Mouse (Mus musculus) embryonic fibroblast, embryonic 13.5 days (primary cell): Measurements from ENCODE around the gene Susd2.

Experiments used
- CTCF ChIP-seq: IDR thresholded peaks from 2 replicates; pipeline ENCODE4 v1.5.1; 2011; ENCODE audit warnings: mild to moderate bottlenecking, control low read depth, low read length, moderate library complexity, borderline replicate concordance; ENCODE audit not compliant: insufficient read depth
- POLR2A ChIP-seq: IDR thresholded peaks from 2 replicates; pipeline ENCODE4 v1.6.1; 2011; ENCODE audit warnings: low read depth, mild to moderate bottlenecking, control low read depth, low read length, moderate library complexity

DNA sequence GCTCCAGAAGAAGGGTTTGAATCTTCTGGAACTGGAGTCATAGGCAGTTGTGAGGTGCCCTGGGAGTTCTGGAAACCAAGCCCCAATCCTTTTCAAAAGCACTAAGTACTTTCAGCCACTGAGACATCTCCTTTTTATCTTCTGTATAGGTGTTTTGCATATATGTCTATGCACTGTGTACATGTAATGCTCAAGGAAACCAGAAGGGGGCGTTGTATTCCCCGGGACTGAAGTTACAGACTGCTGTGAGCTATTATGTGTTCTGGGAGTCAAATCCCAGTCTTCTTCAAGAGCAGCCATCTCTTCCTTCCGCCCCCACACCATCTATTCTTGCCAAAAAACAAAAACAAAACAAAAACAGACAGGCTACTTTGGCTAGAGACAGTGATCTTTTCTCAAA is 23.0 kb downstream of the Susd2 start:
- TF ChIP-seq CTCF (no peak), POLR2A (no peak)
